Comparison of ENCODE assay signal across 24 mouse cellular contexts in genomic region chr11:3995511-3995910, GRCm38 (mm10). TPM values are rescaled to one million over a fixed set of nuclear protein-coding genes. Genes with fewer than 3 reads are reported as not detected.
"Had no signal": no experiment of that assay in that cellular context is flagged by ENCODE, and none has a peak within 500 bp of the region (broad histone marks: within the 10 kb centered on the region; RNA-seq: fewer than 3 reads in every experiment).

No protein-coding gene starts in this region.

- H3K27ac ChIP-seq: kidney, embryonic 15.5 days; layer of hippocampus, adult 2 months; limb, embryonic 10.5 days; limb, embryonic 13.5 days; liver, embryonic 12.5 days; liver, embryonic 15.5 days; lung, embryonic 15.5 days; midbrain, embryonic 10.5 days; midbrain, embryonic 13.5 days; neural tube, embryonic 13.5 days had no signal

- ATAC-seq: liver, embryonic 12.5 days; midbrain, embryonic 13.5 days; midbrain, embryonic 16.5 days had no signal

- DNase-seq: kidney, adult 18-20 months; kidney, postnatal 25 days; layer of hippocampus, adult 9-11 months; liver; lung, adult 18-20 months; lung, postnatal 10 days; lung, postnatal 36 days; right cerebral cortex, postnatal 4 days; thymus, adult 18-20 months; thymus, postnatal 36 days had no signal

- H3K36me3 ChIP-seq: kidney, embryonic 15.5 days; limb, embryonic 10.5 days; limb, embryonic 13.5 days; liver, embryonic 12.5 days; liver, embryonic 15.5 days; lung, embryonic 15.5 days; midbrain, embryonic 10.5 days; midbrain, embryonic 13.5 days; neural tube, embryonic 13.5 days had no signal

- H3K4me1 ChIP-seq: liver, embryonic 15.5 days had no signal

- H3K4me3 ChIP-seq: kidney, embryonic 15.5 days; layer of hippocampus, adult 2 months; limb, embryonic 10.5 days; limb, embryonic 13.5 days; liver, embryonic 12.5 days; liver, embryonic 15.5 days; lung, embryonic 15.5 days; megakaryocyte, embryonic 14.5 days; midbrain, embryonic 10.5 days; midbrain, embryonic 13.5 days; myocyte; neural tube, embryonic 13.5 days had no signal

- H3K9ac ChIP-seq: kidney, embryonic 15.5 days; limb, embryonic 13.5 days; liver, embryonic 12.5 days; liver, embryonic 15.5 days; lung, embryonic 15.5 days; midbrain, embryonic 13.5 days; neural tube, embryonic 13.5 days had no signal

- H3K4me2 ChIP-seq: kidney, embryonic 15.5 days; limb, embryonic 13.5 days; liver, embryonic 12.5 days; liver, embryonic 15.5 days; lung, embryonic 15.5 days; midbrain, embryonic 13.5 days; neural tube, embryonic 13.5 days had no signal

- H3K9me3 ChIP-seq: kidney, embryonic 15.5 days; limb, embryonic 10.5 days; limb, embryonic 13.5 days; liver, embryonic 12.5 days; liver, embryonic 15.5 days; lung, embryonic 15.5 days; midbrain, embryonic 10.5 days; midbrain, embryonic 13.5 days; neural tube, embryonic 13.5 days had no signal

RNA-seq across cellular contexts. Expression of gene Gal3st1, which starts 12.1 kb away (rescaled TPM):
- polyA plus RNA-seq: myocyte had no signal

RNA-seq across cellular contexts. Expression of gene 4930556J24Rik, which starts 18.9 kb away (rescaled TPM):
- polyA plus RNA-seq: large intestine, adult 2 months had no signal

RNA-seq across cellular contexts. Expression of gene Sec14l4, which starts 35.8 kb away (rescaled TPM):
- polyA plus RNA-seq: kidney, embryonic 15.5 days; limb, embryonic 10.5 days; midbrain, embryonic 10.5 days; midbrain, embryonic 13.5 days; midbrain, embryonic 16.5 days; myocyte; neural tube, embryonic 13.5 days had no signal
